Mouse (Mus musculus) forebrain, postnatal 0 days (tissue): ENCODE results near the gene Cetn3. TPM values are rescaled to one million over a fixed set of nuclear protein-coding genes. Genes with fewer than 3 reads are reported as not detected.

Experiments used
- ATAC-seq: fragments of 200-750 bp; cut with Nextera tagmentation; 2 replicates; pipeline ENCODE4 v1.8.0; 2017; ENCODE audit warnings: mild to moderate bottlenecking, moderate library complexity
- DNase-seq: peaks from one replicate; pipeline ENCODE4 v3.0.0-alpha.2; 2015
- H3K27ac ChIP-seq: fragments of 300-500 bp; sonication (generic); 2 replicates; pipeline ENCODE4 v1.5.1; 2014; ENCODE audit warnings: low read depth, mild to moderate bottlenecking, antibody characterized with exemption, low read length, moderate library complexity, mixed read lengths
- H3K27me3 ChIP-seq: fragments of 300-500 bp; sonication (generic); 2 replicates; pipeline ENCODE4 v1.6.1; 2014; ENCODE audit warnings: mild to moderate bottlenecking, low read length, mixed read lengths; ENCODE audit not compliant: insufficient read depth
- H3K36me3 ChIP-seq: fragments of 300-500 bp; sonication (generic); 2 replicates; pipeline ENCODE4 v1.6.1; 2014; ENCODE audit warnings: mild to moderate bottlenecking, moderate library complexity; ENCODE audit not compliant: insufficient read depth
- H3K4me1 ChIP-seq: fragments of 300-500 bp; sonication (generic); 2 replicates; pipeline ENCODE4 v1.6.1; 2014; ENCODE audit warnings: antibody characterized with exemption; ENCODE audit not compliant: insufficient read depth
- H3K4me2 ChIP-seq: fragments of 300-500 bp; sonication (generic); 2 replicates; pipeline ENCODE4 v1.6.1; 2014; ENCODE audit warnings: low read depth, mild to moderate bottlenecking, moderate library complexity
- H3K4me3 ChIP-seq: fragments of 300-500 bp; sonication (generic); 2 replicates; pipeline ENCODE4 v1.5.1; 2014; ENCODE audit warnings: low read depth, low read length, mixed read lengths
- H3K9ac ChIP-seq: fragments of 300-500 bp; sonication (generic); 2 replicates; pipeline ENCODE4 v1.6.1; 2014; ENCODE audit warnings: mild to moderate bottlenecking
- H3K9me3 ChIP-seq: fragments of 300-500 bp; sonication (generic); 2 replicates; pipeline ENCODE4 v1.6.1; 2016; ENCODE audit warnings: low read length
- CTCF ChIP-seq: sonication (generic); IDR thresholded peaks from 2 replicates; pipeline ENCODE4 v1.5.1; 2016; ENCODE audit warnings: antibody characterized with exemption, control low read depth, low read depth
- WGBS: fragments of 180-500 bp; shearing (Covaris S2); extraction: QIAGEN DNeasy Blood & Tissue Kit; methylation state at CpG from one replicate; pipeline ENCODE4 v1.1.7; 2014; 5-methylcytosine and 5-hydroxymethylcytosine counted together
- polyA plus RNA-seq: library from polyadenylated mRNA; unstranded; fragments of >200 nt; fragmentation: Nextera tagmentation; extraction: Ambion mirVana; gene quantifications from 2 replicates; pipeline ENCODE4 v1.2.1, GENCODE M21; 2015
- total RNA-seq: library from RNA; depleted of rRNA; stranded (reverse); fragments of >200 nt; gene quantifications from 2 replicates; pipeline ENCODE4 v1.2.3, GENCODE M21; 2014; rRNA removed

The Cetn3 gene
- 128 and 174 TPM in 2 replicates for total RNA-seq
- 426 and 574 TPM in 2 replicates for polyA plus RNA-seq

DNA sequence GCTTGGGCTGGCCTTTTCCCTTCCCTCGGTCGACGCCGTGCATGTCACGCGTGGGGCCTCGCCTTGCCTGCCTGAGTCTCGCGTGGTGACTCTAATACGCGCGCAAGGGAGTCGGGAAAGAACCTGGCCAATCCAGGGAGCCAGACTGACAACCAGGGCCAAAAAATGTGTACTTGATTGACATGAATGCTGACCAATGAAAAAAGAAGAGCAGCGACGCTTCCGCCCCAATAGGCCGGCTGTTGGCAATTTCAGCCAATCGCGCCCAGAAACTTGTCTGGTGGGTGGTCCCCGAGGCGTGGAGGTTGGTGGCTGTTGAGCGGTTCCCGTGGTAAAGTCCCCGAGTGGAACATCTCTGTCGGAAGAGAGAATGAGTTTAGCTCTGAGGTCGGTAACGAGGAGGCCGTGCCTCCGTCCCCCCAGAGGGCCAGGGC is at the start of gene Cetn3:
Gene Cetn3, plus strand, starts transcription at position 107 of the 434 bp plus-strand sequence.
- Histone ChIP-seq H3K4me3 (peak within 1 kb of the TSS; percentile 71), H3K36me3 (no peaks in the 10 kb centered on the region), H3K4me1 (peaks cover 14% of the 10 kb centered on the region), H3K4me2 (peak within 1 kb of the TSS; percentile 59), H3K27ac (peak within 1 kb of the TSS; percentile 100), H3K27me3 (no peaks in the 10 kb centered on the region), H3K9me3 (no peaks in the 10 kb centered on the region), H3K9ac (peak within 1 kb of the TSS; percentile 92)
- no peak for TF ChIP-seq CTCF
- ATAC-seq (peak; percentile 90), DNase-seq (peak; percentile 99)
- WGBS, result under 1% methylated on average over 29 of the region's 29 CpGs

DNA sequence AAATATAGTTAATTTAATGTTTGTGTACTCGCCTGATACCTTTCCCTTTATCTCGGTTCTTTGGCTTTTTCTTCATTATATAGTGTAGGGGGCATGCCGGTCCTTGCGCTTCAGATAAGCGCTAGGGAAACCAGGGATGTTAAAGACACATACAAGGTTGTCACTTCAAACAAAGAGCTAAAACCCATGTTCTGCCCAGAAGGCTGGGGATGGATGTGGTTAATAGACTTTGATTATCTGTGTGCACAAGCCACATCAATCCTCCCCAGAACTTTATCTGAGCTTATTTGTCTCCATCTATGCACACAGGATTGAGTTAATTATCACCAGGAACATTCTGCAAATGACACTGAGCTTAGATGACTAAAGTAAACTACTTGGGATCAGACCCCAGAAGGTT is 46.3 kb upstream of the Cetn3 start:
- 92% methylated on average over 5 of the region's 5 CpGs for WGBS
- Histone ChIP-seq H3K4me1 (no peaks in the 10 kb centered on the region), H3K27me3 (no peaks in the 10 kb centered on the region), H3K9ac (no peak overlapping the region), H3K4me3 (no peak overlapping the region), H3K36me3 (no peaks in the 10 kb centered on the region), H3K4me2 (no peak overlapping the region), H3K27ac (no peak overlapping the region), H3K9me3 (no peaks in the 10 kb centered on the region)
- TF ChIP-seq CTCF, result no peak
- ATAC-seq, result no peak
- no peak for DNase-seq

DNA sequence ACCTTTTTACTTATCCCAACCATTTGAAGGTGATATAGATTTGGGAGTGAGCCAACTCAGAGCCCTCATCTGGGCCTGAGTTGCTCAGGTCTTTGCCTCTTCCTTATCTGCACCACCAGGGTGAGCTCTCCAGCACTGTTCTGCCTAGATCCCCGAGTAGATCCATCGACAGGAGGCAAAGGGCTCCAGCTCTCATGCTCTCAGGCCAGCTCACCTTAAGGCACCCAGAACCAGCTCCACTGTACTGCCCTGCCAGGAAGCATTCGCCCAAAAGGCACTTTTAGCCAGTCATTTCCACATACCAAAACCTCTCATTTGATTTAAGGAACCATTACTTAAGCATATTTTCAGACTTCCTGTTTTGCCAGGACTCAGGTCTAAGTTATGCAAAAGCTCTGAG is 42.0 kb upstream of the Cetn3 start:
- no peak overlapping the region for H3K4me3 ChIP-seq
- TF ChIP-seq CTCF, result no peak
- no peak for DNase-seq
- no peak overlapping the region for H3K4me2 ChIP-seq
- H3K9me3 ChIP-seq, result no peaks in the 10 kb centered on the region
- no peak for ATAC-seq
- H3K27ac ChIP-seq, result no peak overlapping the region
- no peaks in the 10 kb centered on the region for H3K27me3 ChIP-seq
- 61% methylated on average over 3 of the region's 3 CpGs for WGBS
- H3K4me1 ChIP-seq, result no peaks in the 10 kb centered on the region
- no peak overlapping the region for H3K9ac ChIP-seq
- no peaks in the 10 kb centered on the region for H3K36me3 ChIP-seq

DNA sequence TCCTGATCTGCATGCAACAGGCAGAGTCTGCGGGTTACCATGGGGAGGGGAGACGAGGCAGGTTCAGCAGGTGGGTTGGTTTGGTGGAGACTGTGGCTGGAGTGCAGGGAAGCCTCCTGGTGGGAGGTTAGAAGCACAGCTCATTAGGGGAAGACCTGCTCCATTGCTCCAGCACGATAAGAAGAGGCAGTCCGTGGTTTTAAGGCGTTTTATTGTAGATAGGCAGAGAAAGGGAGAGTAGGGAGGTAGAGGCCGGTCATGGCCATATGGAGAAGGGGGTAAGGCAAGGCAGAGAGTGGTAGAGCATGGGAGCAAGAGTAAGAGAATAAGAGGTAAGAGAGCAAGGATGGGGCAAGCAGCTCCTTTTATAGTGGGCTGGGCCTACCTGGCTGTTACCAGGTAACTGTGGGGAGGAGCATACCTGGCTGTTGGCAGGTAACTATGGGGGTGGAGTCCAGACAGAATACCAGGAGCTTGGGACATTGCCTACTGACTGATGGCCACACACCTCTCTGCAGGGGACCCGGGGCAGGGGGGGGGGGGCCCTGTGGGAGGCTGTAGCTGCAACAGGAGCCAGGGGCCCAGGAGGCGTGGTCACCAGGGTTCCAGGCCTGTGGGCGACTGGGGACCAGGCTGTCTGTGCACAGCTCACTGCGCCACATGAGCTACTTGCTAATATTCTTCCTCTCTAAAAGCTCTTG is 39.3 kb upstream of the Cetn3 start:
- Histone ChIP-seq H3K27me3 (no peaks in the 10 kb centered on the region), H3K4me2 (no peak overlapping the region), H3K36me3 (no peaks in the 10 kb centered on the region), H3K9ac (no peak overlapping the region), H3K9me3 (no peaks in the 10 kb centered on the region), H3K4me1 (no peaks in the 10 kb centered on the region), H3K27ac (no peak overlapping the region), H3K4me3 (no peak overlapping the region)
- DNase-seq (no peak), ATAC-seq (no peak)
- whole genome bisulfite sequencing, result 51% methylated on average over 10 of the region's 10 CpGs
- TF ChIP-seq CTCF, result no peak

DNA sequence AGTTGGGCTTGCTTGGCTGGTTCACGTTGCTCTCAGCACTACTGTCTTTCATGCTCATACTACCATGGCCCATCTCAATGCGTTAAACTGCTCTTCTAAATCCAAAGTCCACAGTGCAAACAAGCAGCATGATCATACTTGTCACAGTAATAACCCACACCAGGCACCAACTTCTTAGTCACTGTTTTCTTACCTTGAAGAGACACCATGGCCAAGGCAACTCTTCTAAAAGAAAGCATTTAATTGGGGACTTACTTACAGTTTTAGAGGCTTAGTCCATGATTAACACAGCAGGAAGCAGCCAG is 38.8 kb upstream of the Cetn3 start:
- no peaks in the 10 kb centered on the region for H3K9me3 ChIP-seq
- no peak for DNase-seq
- ATAC-seq, result no peak
- H3K27me3 ChIP-seq, result no peaks in the 10 kb centered on the region
- WGBS, result 32% methylated on average over 2 of the region's 2 CpGs
- H3K27ac ChIP-seq, result no peak overlapping the region
- TF ChIP-seq CTCF, result no peak
- H3K4me1 ChIP-seq, result no peaks in the 10 kb centered on the region
- no peak overlapping the region for H3K4me3 ChIP-seq
- no peak overlapping the region for H3K4me2 ChIP-seq
- H3K36me3 ChIP-seq, result no peaks in the 10 kb centered on the region
- no peak overlapping the region for H3K9ac ChIP-seq

DNA sequence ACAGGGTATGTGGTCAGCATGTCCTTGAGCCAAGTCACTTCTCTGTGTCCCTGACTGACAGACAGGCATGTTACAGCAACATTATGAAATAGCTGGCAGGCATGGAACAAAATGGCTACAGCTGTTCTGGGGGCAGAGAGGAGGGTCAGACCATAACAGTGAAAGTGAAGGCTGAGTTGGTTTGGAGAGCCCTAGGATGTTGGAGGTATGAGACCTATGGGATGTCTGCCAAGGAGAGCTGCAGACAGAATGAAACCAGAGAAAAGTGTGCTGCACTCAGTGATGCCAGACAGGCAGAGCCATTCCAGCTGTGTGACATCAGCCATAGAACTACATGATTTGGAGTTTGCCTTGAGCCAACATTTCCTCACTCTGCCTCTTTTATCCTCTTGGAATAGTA is 28.0 kb upstream of the Cetn3 start:
- H3K9me3 ChIP-seq, result no peaks in the 10 kb centered on the region

DNA sequence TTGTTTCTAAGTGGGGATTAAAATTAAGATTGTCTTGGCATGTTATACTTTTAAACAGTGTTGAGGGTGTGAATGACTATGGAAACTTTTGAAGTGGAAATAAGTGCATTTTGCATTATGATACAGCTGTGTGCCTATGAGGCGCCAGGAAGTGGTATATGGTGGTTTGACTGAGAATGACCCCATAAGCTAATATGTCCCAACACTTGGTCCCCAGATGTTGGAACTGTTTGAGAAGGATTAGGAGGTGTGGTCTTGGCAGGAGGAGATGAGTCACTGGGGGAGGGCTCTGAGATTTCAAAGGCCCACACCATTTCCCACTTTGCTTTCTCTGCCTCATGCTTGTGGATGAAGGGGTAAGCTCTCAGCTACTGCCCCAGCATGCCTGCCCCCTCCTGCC is 27.6 kb upstream of the Cetn3 start:
- Histone ChIP-seq H3K9me3 (no peaks in the 10 kb centered on the region), H3K4me2 (no peak overlapping the region), H3K27ac (no peak overlapping the region), H3K36me3 (no peaks in the 10 kb centered on the region), H3K4me3 (no peak overlapping the region), H3K27me3 (no peaks in the 10 kb centered on the region), H3K4me1 (no peaks in the 10 kb centered on the region), H3K9ac (no peak overlapping the region)
- TF ChIP-seq CTCF, result no peak
- 97% methylated on average over 1 of the region's 1 CpGs for WGBS
- DNase-seq, result no peak
- no peak for ATAC-seq

More for the DNA sequence above, 28.0 kb upstream of the Cetn3 start:
- Histone ChIP-seq H3K36me3 (no peaks in the 10 kb centered on the region), H3K4me2 (no peak overlapping the region), H3K9ac (no peak overlapping the region), H3K4me3 (no peak overlapping the region), H3K27me3 (no peaks in the 10 kb centered on the region), H3K4me1 (no peaks in the 10 kb centered on the region), H3K27ac (no peak overlapping the region)
- TF ChIP-seq CTCF, result no peak
- ATAC-seq (no peak), DNase-seq (no peak)
